Mouse (Mus musculus) MEL (cell line): ENCODE results near the gene Tomm40. TPM values are rescaled to one million over a fixed set of nuclear protein-coding genes. Genes with fewer than 3 reads are reported as not detected.
A peak's percentile ranks its signal among the peaks of the same experiment; 100 is the strongest.

Experiments used
- DNase-seq: peaks from one replicate; pipeline ENCODE4 v3.0.0; 2011; ENCODE audit warnings: low read depth, low spot score
- H3K27ac ChIP-seq: 2 replicates; pipeline ENCODE4 v1.5.1; 2012; ENCODE audit warnings: low read depth, mild to moderate bottlenecking, control low read depth, low read length, moderate library complexity; ENCODE audit not compliant: control insufficient read depth
- H3K27me3 ChIP-seq, 2 experiments: fragments of 150-350 bp in 1 of 2; sonication (generic) in 1 of 2; 2 replicates each; pipeline ENCODE4 v1.6.1; 2012; ENCODE audit warnings: low read length in 2 of 2, mild to moderate bottlenecking in 2 of 2, improper control_type of control experiment in 1 of 2, moderate library complexity in 1 of 2; ENCODE audit not compliant: insufficient read depth in 2 of 2, control insufficient read depth in 1 of 2
- H3K36me3 ChIP-seq, 2 experiments: 2 replicates each; pipeline ENCODE4 v1.6.1; 2012 to 2014; ENCODE audit warnings: low read length in 2 of 2, improper control_type of control experiment in 1 of 2, inconsistent platforms in 1 of 2, mild to moderate bottlenecking in 1 of 2; ENCODE audit not compliant: insufficient read depth in 2 of 2, control insufficient read depth in 1 of 2
- H3K4me1 ChIP-seq, 2 experiments: fragments of 150-350 bp in 1 of 2; sonication (generic) in 1 of 2; 2 replicates each; pipeline ENCODE4 v1.6.1; 2012; ENCODE audit warnings: low read length in 2 of 2, improper control_type of control experiment in 1 of 2, mild to moderate bottlenecking in 1 of 2; ENCODE audit not compliant: insufficient read depth in 2 of 2, control insufficient read depth in 1 of 2
- H3K4me3 ChIP-seq, 2 experiments: fragments of 150-350 bp in 1 of 2; sonication (generic) in 1 of 2; 2 replicates each; pipeline ENCODE4 v1.5.1; 2012; ENCODE audit warnings: low read depth in 2 of 2, low read length in 2 of 2, mild to moderate bottlenecking in 2 of 2, moderate library complexity in 2 of 2, control low read depth in 1 of 2, improper control_type of control experiment in 1 of 2; ENCODE audit not compliant: control insufficient read depth in 1 of 2, insufficient read depth in 1 of 2
- H3K79me2 ChIP-seq: 2 replicates; pipeline ENCODE4 v1.6.1; 2012; ENCODE audit warnings: mild to moderate bottlenecking, low read length, moderate library complexity; ENCODE audit not compliant: control insufficient read depth, poor library complexity, insufficient read depth
- H3K9ac ChIP-seq: 2 replicates; pipeline ENCODE4 v1.6.1; 2012; ENCODE audit warnings: low read depth, mild to moderate bottlenecking, control low read depth, low read length, moderate library complexity; ENCODE audit not compliant: control insufficient read depth, poor library complexity, severe bottlenecking
- H3K9me3 ChIP-seq: fragments of 150-350 bp; sonication (generic); replicated peaks from 2 replicates; pipeline ENCODE4 v1.6.1; 2012; ENCODE audit warnings: mild to moderate bottlenecking, low read length, improper control_type of control experiment, moderate library complexity; ENCODE audit not compliant: insufficient read depth
- CHD1 ChIP-seq: IDR thresholded peaks from 2 replicates; pipeline ENCODE4 v1.6.1; 2012; ENCODE audit warnings: low read depth, mild to moderate bottlenecking, inconsistent platforms, low read length, improper control_type of control experiment
- CTCF ChIP-seq, 3 experiments: IDR thresholded peaks in 2 of 3; conservative IDR thresholded peaks in 1 of 3; 2 replicates each; pipeline ENCODE4 v1.5.1; 2011 to 2012; ENCODE audit warnings: low read length in 3 of 3, low read depth in 2 of 3, mild to moderate bottlenecking in 2 of 3, improper control_type of control experiment in 1 of 3, inconsistent platforms in 1 of 3, mixed read lengths in 1 of 3, moderate library complexity in 1 of 3; ENCODE audit not compliant: control insufficient read depth in 1 of 3, insufficient read depth in 1 of 3, poor library complexity in 1 of 3, severe bottlenecking in 1 of 3
- ETS1 ChIP-seq: IDR thresholded peaks from 2 replicates; pipeline ENCODE4 v1.6.1; 2012; ENCODE audit warnings: low read depth, mild to moderate bottlenecking, inconsistent platforms, low read length, improper control_type of control experiment, moderate library complexity
- GATA1 ChIP-seq: IDR thresholded peaks from 2 replicates; pipeline ENCODE4 v1.6.1; 2011; ENCODE audit warnings: low read depth, low read length, improper control_type of control experiment
- MAZ ChIP-seq: IDR thresholded peaks from 2 replicates; pipeline ENCODE4 v1.6.1; 2012; ENCODE audit warnings: low read depth, mild to moderate bottlenecking, inconsistent platforms, low read length, improper control_type of control experiment
- MXI1 ChIP-seq: IDR thresholded peaks from 2 replicates; pipeline ENCODE4 v1.6.1; 2011; ENCODE audit warnings: mild to moderate bottlenecking, low read depth, low read length, improper control_type of control experiment
- MYB ChIP-seq: IDR thresholded peaks from 2 replicates; pipeline ENCODE4 v1.6.1; 2011; ENCODE audit warnings: mild to moderate bottlenecking, low read depth, low read length, improper control_type of control experiment
- MYC ChIP-seq: IDR thresholded peaks from 2 replicates; pipeline ENCODE4 v1.6.1; 2011; ENCODE audit warnings: low read depth, mild to moderate bottlenecking, low read length, improper control_type of control experiment, moderate library complexity
- NELFE ChIP-seq: IDR thresholded peaks from 2 replicates; pipeline ENCODE4 v1.6.1; 2011; ENCODE audit warnings: low read depth, low read length, improper control_type of control experiment
- NRF1 ChIP-seq: IDR thresholded peaks from 2 replicates; pipeline ENCODE4 v1.6.1; 2014; ENCODE audit warnings: low read depth, mild to moderate bottlenecking, inconsistent platforms, low read length, improper control_type of control experiment, moderate library complexity; ENCODE audit not compliant: poor library complexity, insufficient read depth, severe bottlenecking
- POLR2A ChIP-seq, 2 experiments: IDR thresholded peaks; 2 replicates each; pipeline ENCODE4 v1.6.1; 2011 to 2012; ENCODE audit warnings: low read length in 2 of 2, mild to moderate bottlenecking in 2 of 2, control low read depth in 1 of 2, improper control_type of control experiment in 1 of 2, low read depth in 1 of 2, moderate library complexity in 1 of 2; ENCODE audit not compliant: control insufficient read depth in 1 of 2, insufficient read depth in 1 of 2, poor library complexity in 1 of 2
- POLR2AphosphoS5 ChIP-seq: IDR thresholded peaks from 2 replicates; pipeline ENCODE4 v1.6.1; 2012; ENCODE audit warnings: low read depth, borderline replicate concordance, mild to moderate bottlenecking, inconsistent platforms, low read length, moderate library complexity, mixed read lengths
- SMC3 ChIP-seq: IDR thresholded peaks from 2 replicates; pipeline ENCODE4 v1.6.1; 2011; ENCODE audit warnings: low read depth, low read length, improper control_type of control experiment
- TBP ChIP-seq: IDR thresholded peaks from 2 replicates; pipeline ENCODE4 v1.8.0; 2011; ENCODE audit warnings: low read depth, low read length, improper control_type of control experiment
- USF2 ChIP-seq, 2 experiments: IDR thresholded peaks; 2 replicates each; pipeline ENCODE4 v1.6.1; 2011 to 2012; ENCODE audit warnings: improper control_type of control experiment in 2 of 2, low read length in 2 of 2, borderline replicate concordance in 1 of 2, inconsistent platforms in 1 of 2, low read depth in 1 of 2, mild to moderate bottlenecking in 1 of 2; ENCODE audit not compliant: insufficient read depth in 1 of 2
- ZKSCAN1 ChIP-seq: IDR thresholded peaks from 2 replicates; pipeline ENCODE4 v1.6.1; 2012; ENCODE audit warnings: low read depth, mild to moderate bottlenecking, inconsistent platforms, low read length, improper control_type of control experiment, moderate library complexity
- ZMIZ1 ChIP-seq: IDR thresholded peaks from 2 replicates; pipeline ENCODE4 v1.6.1; 2012; ENCODE audit warnings: low read depth, mild to moderate bottlenecking, inconsistent platforms, low read length, improper control_type of control experiment, moderate library complexity
- ZNF384 ChIP-seq: IDR thresholded peaks from 2 replicates; pipeline ENCODE4 v1.6.1; 2012; ENCODE audit warnings: low read depth, mild to moderate bottlenecking, inconsistent platforms, low read length, improper control_type of control experiment
- polyA plus RNA-seq, 2 experiments: library from polyadenylated mRNA; stranded (reverse) in 1 of 2; unstranded in 1 of 2; fragments of >175 nt in 1 of 2; fragments of >200 nt in 1 of 2; gene quantifications; 2 replicates each; pipeline versions ENCODE4 v1.2.1 to v1.2.4; 2012; ENCODE audit warnings: low replicate concordance in 2 of 2, low read depth in 1 of 2; ENCODE audit not compliant: insufficient read length in 2 of 2, insufficient read depth in 1 of 2, missing spikeins in 1 of 2
- total RNA-seq: library from RNA; depleted of rRNA; stranded (reverse); fragments of 300-350 nt; gene quantifications from 2 replicates; pipeline ENCODE4 v1.2.3, GENCODE M21; 2012

The Tomm40 gene
- total and polyA plus RNA-seq, 3 experiments, result 294 to 403 TPM; not detected in 1

- Histone ChIP-seq H3K9ac (no peak overlapping the region), H3K4me3 (no peak overlapping the region), H3K79me2 (no peaks in the 10 kb centered on the region)
- no peak for DNase-seq
- TF ChIP-seq TBP (no peak), ETS1 (no peak), CHD1 (no peak), ZKSCAN1 (no peak), CTCF (IDR thresholded peaks at IDR 0.05 in 2 of 3, conservative IDR thresholded peaks at IDR 0.05 in 1 of 3; ENCODE audit: control insufficient read depth in 1 of 3, insufficient read depth in 1 of 3, low read depth in 2 of 3, low read length in 3 of 3, poor library complexity in 1 of 3, severe bottlenecking in 1 of 3) (no peak)
- TF ChIP-seq, all 39 proteins: peak for 0
- Histone ChIP-seq H3K4me1 (peaks cover 14 to 46% of the 10 kb centered on the region in 2 experiments), H3K27me3 (no peaks in the 10 kb centered on the region), H3K9me3 (no peaks in the 10 kb centered on the region), H3K36me3 (peaks cover 2 to 46% of the 10 kb centered on the region in 2 experiments; a peak in 3 of 4 replicates), H3K27ac (peak overlapping the region; percentile 54; the same call in 1 of the 2 replicates)
Observed at GRCm38 (mm10) chr7:19697949-19698906, 17.0 kb downstream of the Tomm40 start.

- no peak for TF ChIP-seq GATA1
- TF ChIP-seq ETS1, result no peak
- no peak for TF ChIP-seq NELFE
- no peak for TF ChIP-seq POLR2A (IDR thresholded peaks at IDR 0.05; ENCODE audit: control insufficient read depth in 1 of 2, insufficient read depth in 1 of 2, low read depth in 1 of 2, low read length in 2 of 2, poor library complexity in 1 of 2)
- TF ChIP-seq USF2 (IDR thresholded peaks at IDR 0.05; ENCODE audit: borderline replicate concordance in 1 of 2, insufficient read depth in 1 of 2, low read depth in 1 of 2, low read length in 2 of 2), result no peak
- no peak for TF ChIP-seq MXI1
- no peak for TF ChIP-seq MAZ
- no peak for TF ChIP-seq SMC3
- Histone ChIP-seq H3K79me2 (no peaks in the 10 kb centered on the region), H3K9ac (no peak overlapping the region), H3K4me1 (peaks cover 14 to 51% of the 10 kb centered on the region in 2 experiments), H3K9me3 (no peaks in the 10 kb centered on the region), H3K27ac (peak overlapping the region; percentile 98), H3K27me3 (no peaks in the 10 kb centered on the region), H3K36me3 (peaks cover 0 to 46% of the 10 kb centered on the region in 2 experiments; a peak in 2 of 4 replicates), H3K4me3 (no peak overlapping the region)
- no peak for DNase-seq
Observed at GRCm38 (mm10) chr7:19696336-19696873, 18.8 kb downstream of the Tomm40 start.

- DNase-seq, result no peak
- Histone ChIP-seq H3K36me3 (peaks cover 0 to 44% of the 10 kb centered on the region in 2 experiments; a peak in 2 of 4 replicates), H3K27ac (peak overlapping the region; percentile 98), H3K27me3 (no peaks in the 10 kb centered on the region), H3K4me1 (peaks cover 14 to 49% of the 10 kb centered on the region in 2 experiments), H3K9ac (no peak overlapping the region), H3K9me3 (no peaks in the 10 kb centered on the region), H3K4me3 (no peak overlapping the region), H3K79me2 (no peaks in the 10 kb centered on the region)
- TF ChIP-seq MYC (0 out of 2 replicates have a peak, but pooled peaks have one; percentile 32), NRF1 (no peak), MYB (no peak), ZNF384 (no peak), SMC3 (no peak), POLR2A (IDR thresholded peaks at IDR 0.05; ENCODE audit: control insufficient read depth in 1 of 2, insufficient read depth in 1 of 2, low read depth in 1 of 2, low read length in 2 of 2, poor library complexity in 1 of 2) (no peak), ZMIZ1 (0 out of 2 replicates have a peak, but pooled peaks have one; percentile 23), POLR2AphosphoS5 (no peak), CTCF (IDR thresholded peaks at IDR 0.05 in 2 of 3, conservative IDR thresholded peaks at IDR 0.05 in 1 of 3; ENCODE audit: control insufficient read depth in 1 of 3, insufficient read depth in 1 of 3, low read depth in 2 of 3, low read length in 3 of 3, poor library complexity in 1 of 3, severe bottlenecking in 1 of 3) (peak in 2 of 3 experiments; percentile 5 to 13; a peak in 2 of 6 replicates)
Observed at GRCm38 (mm10) chr7:19695881-19696280, 19.4 kb downstream of the Tomm40 start.
